Mouse (Mus musculus) Muller cell, postnatal 12 days (primary cell): ENCODE results near the gene Fam241a.

Experiments used
- DNase-seq: peaks from one replicate; pipeline ENCODE4 v3.0.0-alpha.2; 2015; ENCODE audit errors: inconsistent ontology term

Fam241a gene

DNA sequence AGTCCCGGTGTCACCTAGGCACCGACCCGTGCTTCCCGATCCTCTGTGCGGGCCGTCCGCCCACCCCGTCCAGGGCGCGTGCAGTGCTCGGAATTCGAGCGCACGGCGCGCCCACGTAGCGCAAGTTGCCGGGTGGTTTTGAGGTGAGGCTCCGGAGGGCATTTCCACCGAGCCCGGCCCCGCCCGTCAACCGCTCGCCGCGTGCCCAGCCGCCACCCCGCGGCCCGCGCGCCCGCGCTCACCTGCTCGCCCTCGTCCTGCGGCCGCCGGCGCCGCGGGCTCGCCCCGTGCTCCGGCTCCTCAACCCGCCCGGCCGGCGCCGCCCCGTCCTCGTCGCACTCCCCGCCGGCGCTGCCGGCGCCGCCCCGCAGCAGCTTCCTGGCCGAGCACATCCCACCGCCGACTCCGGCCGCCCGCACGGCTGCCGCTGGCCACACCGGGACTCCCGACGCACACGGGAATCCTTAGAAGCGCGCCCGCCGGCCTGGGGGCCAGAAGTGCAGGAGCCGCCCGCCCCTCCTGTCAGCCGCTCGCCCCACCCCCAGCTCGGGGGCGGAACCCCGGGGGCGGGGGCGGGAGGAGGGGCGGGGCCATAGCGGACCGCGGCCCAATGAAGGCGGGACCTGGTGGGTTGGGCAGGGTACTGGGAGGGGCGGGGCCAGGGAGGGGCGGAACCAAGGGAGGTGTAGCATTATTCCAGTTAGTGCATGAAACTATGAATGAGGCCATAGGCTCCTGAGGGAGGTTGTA is at the start of gene Fam241a:
Gene Fam241a (minus strand): TSS at position 533 of the 750 bp plus-strand sequence.
- DNase-seq: peak; percentile 94

GRCm38 (mm10) chr3:127932453-127932852 is 36.3 kb upstream of the Fam241a start:
- DNase-seq: no peak

DNA sequence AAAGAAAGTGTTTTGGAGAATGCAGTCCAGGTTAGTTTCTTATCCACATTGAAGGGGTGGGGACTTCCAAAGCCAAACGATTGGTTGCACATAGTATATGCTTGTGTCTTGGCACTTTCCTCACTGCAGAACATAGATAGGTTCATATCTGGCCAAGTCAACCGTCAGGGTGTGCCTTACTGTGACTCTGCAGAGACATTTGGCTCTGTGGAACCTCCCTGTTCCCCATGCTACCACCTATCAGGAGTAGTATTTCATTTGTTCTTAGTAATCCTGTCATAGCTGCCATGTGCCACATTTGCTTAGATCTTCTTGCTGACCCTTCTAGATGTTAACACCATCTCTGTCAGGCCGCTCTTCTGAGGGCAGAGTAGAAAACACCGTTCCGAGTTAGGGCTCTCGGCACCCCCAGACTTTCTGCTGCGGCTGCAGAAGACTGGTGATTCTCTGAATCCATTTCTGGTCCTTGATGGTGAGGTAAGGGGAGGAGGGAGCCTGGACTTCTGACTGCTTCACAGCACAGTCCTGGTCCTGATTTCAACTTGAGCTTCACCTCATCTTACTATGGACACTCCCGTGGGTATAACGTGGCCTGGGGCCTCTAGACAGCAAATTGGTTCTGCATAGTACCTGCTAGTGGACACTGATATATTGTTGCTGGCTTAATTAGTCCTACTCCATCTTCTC is 34.3 kb upstream of the Fam241a start:
- DNase-seq: no peak

DNA sequence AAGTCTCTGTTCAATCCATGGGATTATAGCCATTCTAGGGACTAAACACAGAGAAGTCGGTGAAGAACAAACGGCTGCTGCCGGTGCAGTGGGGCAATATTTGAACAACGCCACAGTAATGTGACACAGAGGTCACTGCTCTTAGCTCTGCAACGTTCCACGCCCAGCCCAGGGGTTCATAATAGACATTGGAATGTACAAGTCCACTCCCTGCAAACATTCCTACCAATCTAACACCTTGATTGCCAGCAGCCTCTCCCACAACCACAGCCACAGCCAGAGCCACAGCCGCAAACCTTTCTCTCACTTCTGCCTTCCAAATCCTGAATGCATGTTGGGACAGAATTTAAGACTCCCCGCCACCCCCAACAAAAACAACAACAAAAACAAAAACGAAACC is 33.8 kb upstream of the Fam241a start:
- DNase-seq: no peak

GRCm38 (mm10) chr3:127926635-127927183 is 30.6 kb upstream of the Fam241a start:
- DNase-seq: no peak

DNA sequence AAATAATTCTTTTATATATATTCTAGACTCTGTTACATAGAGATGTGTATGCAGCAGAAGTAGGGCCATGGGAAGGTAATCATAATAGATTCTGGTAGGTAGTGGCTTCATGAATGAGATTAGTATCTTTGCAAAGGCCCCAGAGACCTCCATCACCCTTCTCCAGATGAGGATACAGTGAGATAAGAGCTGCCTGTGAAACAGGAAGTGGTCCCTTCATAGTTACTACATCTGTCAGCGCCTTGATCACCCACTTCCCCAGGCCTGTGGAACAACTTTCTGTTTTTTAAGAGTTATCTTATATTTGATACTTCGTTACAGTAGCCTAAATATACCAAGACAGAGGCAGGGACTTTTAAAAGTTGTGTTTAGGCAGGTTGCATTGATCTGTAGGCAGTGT is 28.3 kb upstream of the Fam241a start:
- DNase-seq: no peak

DNA sequence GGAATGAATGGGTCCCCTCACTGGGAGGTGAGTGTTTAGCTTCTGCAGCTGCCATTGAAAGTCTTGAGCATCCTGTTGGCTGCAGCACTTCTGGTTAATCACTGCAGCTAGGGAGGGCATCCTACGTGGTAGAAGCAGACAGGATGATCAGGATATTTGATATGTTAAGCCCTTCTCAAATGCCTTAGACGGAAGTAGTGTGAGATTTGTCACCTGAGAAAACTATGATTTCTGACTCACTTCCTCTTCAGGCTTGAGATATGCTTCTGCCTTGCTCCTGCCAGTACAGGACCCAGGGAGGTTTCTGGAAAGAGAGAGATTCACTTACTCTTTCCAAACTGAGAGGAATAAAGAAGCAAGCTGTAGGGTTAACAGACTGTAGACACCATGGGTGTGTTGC is 27.1 kb upstream of the Fam241a start:
- no peak for DNase-seq

- DNase-seq: no peak
These were observed 26.0 kb upstream of the Fam241a start for GRCm38 (mm10) chr3:127922125-127922524.

DNA sequence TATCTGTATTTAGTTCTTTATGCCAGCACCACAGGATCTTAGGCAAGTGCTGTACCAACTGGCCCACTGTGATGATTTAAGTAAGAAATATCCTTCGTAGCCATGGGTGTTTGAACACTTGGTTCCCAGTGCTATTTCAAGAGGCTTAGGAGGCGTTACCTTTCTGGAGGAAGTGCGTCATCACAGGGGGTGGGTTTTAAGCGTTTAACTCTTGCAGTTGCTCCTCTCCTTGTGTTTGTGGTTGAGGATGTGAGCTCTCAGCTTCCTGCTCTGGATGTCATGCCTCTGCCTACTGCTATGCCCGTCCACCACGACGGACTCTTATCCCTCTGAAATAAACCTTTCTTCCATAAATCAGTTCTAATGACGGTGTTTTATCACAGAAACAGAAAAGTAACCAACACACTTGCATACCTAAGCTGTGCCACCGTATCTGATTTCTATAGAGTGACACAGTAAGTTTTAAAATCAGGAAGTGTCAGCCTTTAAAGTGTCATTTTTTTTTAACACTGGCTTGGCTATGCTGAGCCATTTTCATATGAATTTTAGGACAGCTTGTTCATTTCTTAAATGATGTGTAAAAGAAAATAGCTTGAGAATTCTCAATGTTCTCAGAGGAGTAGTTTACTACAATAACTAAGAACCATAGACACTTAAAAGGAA is 22.0 kb upstream of the Fam241a start:
- no peak for DNase-seq

- DNase-seq: no peak
These were observed 21.4 kb upstream of the Fam241a start for GRCm38 (mm10) chr3:127917549-127917948.

- DNase-seq: no peak
These were observed 19.7 kb upstream of the Fam241a start for GRCm38 (mm10) chr3:127915656-127916334.

DNA sequence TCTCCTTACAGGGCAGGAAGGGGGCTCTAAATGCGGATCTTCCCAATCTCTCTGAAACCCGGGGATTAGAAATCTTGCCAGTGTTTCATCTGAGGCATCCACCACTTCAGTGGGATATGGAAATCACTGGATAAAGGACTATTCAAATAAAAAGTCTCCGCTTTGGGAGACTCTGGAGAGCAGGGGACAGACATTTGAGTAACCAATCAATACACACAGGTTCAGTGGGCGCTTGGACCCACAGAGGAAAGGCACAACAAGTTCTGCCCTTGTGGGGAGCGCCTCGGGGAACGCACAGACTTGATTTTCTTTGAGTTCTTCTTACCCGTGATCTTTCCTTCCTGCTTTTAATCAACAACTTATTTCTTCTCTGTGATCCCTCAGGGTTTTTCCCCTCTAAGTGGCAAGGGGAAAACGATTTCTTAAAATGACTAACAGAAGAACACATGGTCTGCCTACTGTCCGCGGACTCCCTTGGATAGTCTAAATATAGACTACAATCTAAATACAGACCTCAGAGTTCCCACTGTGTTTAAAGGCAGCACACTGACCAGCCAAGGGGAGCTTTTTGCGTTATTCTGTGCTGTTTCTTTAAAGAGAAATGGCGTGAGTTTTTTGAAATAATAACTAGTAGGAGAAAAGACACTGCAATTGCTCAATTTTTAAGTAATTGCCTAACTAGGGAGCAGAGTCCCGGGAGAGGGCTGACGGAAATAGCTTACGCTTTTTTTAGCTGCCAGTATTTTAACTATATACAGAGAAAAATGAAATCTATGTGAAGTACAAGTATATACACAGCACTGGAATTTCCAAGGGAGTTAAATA is 18.0 kb upstream of the Fam241a start:
- DNase-seq: no peak

- no peak for DNase-seq
These were observed 13.8 kb upstream of the Fam241a start for GRCm38 (mm10) chr3:127909941-127910340.

- DNase-seq: no peak
These were observed 944 bp downstream of the Fam241a start for GRCm38 (mm10) chr3:127894981-127895779.

DNA sequence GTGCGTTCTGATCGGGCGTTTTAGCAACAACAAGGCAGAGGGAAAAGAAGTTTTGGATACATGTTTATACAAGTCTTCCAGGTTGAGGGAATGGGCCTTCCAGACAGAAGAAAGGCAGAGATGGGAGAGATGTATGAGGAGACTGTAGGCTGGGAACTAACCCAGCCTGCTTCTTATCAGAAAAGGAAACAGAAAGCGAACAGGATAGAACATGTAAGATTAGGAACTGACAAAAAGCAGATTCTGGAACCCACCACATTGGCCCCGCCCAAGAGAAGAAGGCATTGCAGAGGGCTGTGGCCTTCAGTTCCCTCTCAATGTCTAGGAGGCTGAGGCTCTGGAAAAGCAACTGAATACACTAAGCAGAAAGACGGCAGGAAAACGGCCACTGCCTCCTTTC is 2.2 kb downstream of the Fam241a start:
- no peak for DNase-seq

DNA sequence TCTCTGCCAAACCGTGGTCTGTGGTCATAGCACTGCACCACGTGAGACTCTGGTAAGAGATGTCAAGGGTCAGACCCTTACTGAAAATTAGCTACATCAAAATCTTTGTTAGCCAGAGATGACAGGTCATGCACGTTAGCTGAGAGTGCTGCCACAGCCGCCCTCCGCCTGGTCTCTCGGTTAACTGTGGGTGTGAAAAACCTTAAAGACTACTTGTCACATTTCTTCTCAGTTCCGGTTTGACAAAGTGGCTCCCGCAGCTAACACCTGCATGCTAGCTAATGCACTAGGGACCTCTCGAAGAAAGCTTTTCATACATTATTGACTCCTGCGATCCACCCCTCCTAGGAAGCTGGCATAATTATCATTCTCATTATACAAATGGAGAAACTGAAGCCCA is 4.2 kb downstream of the Fam241a start:
- DNase-seq: no peak

DNA sequence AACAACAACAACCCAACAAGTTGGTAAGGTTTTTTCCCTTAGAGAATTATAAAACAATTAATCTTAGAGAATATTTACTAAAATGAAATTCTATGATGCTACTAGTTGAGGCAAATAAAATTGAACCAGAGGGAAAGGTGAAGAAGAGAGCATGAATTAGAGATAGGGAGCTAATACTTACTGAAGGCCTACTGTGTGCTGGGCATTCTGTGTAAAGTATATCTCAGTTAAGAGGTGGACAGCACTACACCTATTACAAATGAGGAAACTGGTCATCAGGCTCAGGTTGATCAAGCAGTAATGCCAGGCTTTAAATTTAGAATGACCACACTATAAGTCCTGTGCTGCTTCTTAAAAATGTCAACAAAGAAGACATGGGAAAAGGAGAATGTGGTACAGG is 6.1 kb downstream of the Fam241a start:
- no peak for DNase-seq

DNA sequence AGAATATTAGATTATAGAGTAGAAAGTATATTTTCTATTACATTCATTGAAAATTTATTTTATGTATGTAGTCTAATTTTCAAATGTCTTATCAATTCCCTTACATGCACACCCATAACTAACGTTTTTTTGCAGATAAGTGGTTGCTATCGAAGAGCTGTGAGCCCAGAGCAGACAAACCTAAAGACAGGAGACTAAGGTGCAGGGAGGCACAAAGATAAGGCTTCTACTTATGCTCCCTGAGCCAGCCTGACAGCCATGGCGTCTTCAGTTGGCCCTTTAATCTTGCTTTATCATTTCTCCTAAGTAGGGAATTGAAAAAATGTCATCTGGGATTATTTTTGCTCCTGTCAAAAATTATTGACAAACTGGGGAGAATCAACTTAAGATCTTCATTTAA is 6.6 kb downstream of the Fam241a start:
- DNase-seq: no peak

- no peak for DNase-seq
These were observed 14.4 kb downstream of the Fam241a start for GRCm38 (mm10) chr3:127881684-127882083.

DNA sequence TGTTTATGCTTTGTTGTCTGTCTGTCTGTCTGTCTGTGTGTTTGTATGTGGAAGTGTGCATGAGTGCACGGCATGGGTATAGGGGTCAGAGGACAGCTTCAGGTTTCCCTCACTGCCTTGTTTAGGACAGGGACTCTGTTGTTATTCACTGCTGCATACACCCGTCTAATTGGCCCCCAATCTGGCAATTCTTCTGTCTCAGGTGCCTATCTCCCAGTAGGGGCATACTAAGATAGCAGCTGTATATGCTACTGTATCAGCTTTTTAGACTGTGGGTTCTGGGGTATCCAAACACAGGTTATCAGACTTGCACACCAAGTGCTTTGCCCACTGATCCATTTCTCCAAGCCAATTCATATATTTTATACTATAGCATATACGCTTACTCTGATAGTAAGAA is 16.2 kb downstream of the Fam241a start:
- DNase-seq: no peak
